In the genomic region with DNA sequence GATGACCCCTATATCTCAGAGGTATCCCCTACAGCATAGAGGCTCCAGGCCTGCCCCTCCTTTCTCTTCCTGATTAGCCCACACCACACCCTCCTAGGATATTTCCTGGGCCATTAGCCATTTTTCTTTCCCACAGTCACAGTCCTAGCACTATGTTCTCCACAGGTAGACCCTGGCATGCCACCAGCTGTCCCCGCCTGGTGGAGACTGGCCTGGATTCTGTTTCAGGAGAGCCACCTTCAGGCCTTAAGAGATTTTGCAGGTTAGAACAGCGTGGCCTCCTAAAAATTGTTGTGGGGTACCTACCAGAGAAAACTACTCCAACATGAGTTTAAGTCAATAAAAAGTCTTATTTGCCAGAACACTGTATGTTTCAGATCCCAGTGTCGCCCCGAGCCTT, we compare ENCODE assay signal across 10 mouse cellular contexts. TPM values are rescaled to one million over a fixed set of nuclear protein-coding genes. Genes with fewer than 3 reads are reported as not detected.
DNase-seq lines count a peak whose midpoint lies in the region; ATAC-seq and TF ChIP-seq lines count a peak whose summit lies in the region.
"Had no signal": no experiment of that assay in that cellular context is flagged by ENCODE, and none has a peak within 500 bp of the region (broad histone marks: within the 10 kb centered on the region; RNA-seq: fewer than 3 reads in every experiment).

No protein-coding gene starts in this region.

- no peak for TF ChIP-seq POLR2A in liver, adult 2 months (IDR thresholded peaks at IDR 0.05; ENCODE audit: extremely low read depth, insufficient read depth, low read length)

- no peaks in the 10 kb centered on the region for H3K27me3 ChIP-seq in liver, adult 2 months (ENCODE audit: control insufficient read depth, insufficient read depth, low read length)
- no peaks in the 10 kb centered on the region for H3K27me3 ChIP-seq in liver, embryonic 11.5 days (replicated peaks; ENCODE audit: control insufficient read depth, insufficient read depth, low read length)
- H3K27me3 ChIP-seq in intestine, embryonic 15.5 days (replicated peaks) = no peaks in the 10 kb centered on the region
- H3K27me3 ChIP-seq: forebrain, embryonic 15.5 days; midbrain, embryonic 12.5 days had no signal

- H3K79me2 ChIP-seq in liver, adult 2 months (ENCODE audit: control insufficient read depth, insufficient read depth, low read length) = no peaks in the 10 kb centered on the region

- no peak overlapping the region for H3K4me2 ChIP-seq in liver, embryonic 11.5 days
- H3K4me2 ChIP-seq in intestine, embryonic 15.5 days (replicated peaks) = peak overlapping the region; percentile 37; the same call in 1 of the 2 replicates
- H3K4me2 ChIP-seq: forebrain, embryonic 15.5 days; midbrain, embryonic 12.5 days had no signal

- no peaks in the 10 kb centered on the region for H3K36me3 ChIP-seq in liver, adult 2 months (ENCODE audit: control insufficient read depth, insufficient read depth, low read length)
- no peaks in the 10 kb centered on the region for H3K36me3 ChIP-seq in liver, embryonic 11.5 days (ENCODE audit: control insufficient read depth, insufficient read depth, low read length)
- no peaks in the 10 kb centered on the region for H3K36me3 ChIP-seq in intestine, embryonic 15.5 days
- H3K36me3 ChIP-seq: forebrain, embryonic 15.5 days; midbrain, embryonic 12.5 days had no signal

- H3K27ac ChIP-seq in liver, adult 2 months (replicated peaks; ENCODE audit: insufficient read depth, low read depth, low read length) = peak overlapping the region; percentile 63
- H3K27ac ChIP-seq in liver, embryonic 11.5 days (ENCODE audit: low read depth, low read length) = no peak overlapping the region
- peak overlapping the region; percentile 33 for H3K27ac ChIP-seq in intestine, embryonic 15.5 days
- H3K27ac ChIP-seq: forebrain, embryonic 15.5 days; midbrain, embryonic 12.5 days had no signal

- no peaks in the 10 kb centered on the region for H3K9me3 ChIP-seq in liver, embryonic 11.5 days (ENCODE audit: control insufficient read depth, low read length)
- H3K9me3 ChIP-seq in intestine, embryonic 15.5 days = no peaks in the 10 kb centered on the region
- H3K9me3 ChIP-seq: forebrain, embryonic 15.5 days; midbrain, embryonic 12.5 days had no signal

- H3K4me1 ChIP-seq in liver, adult 2 months (ENCODE audit: control insufficient read depth, insufficient read depth, low read length) = peaks cover 25% of the 10 kb centered on the region
- H3K4me1 ChIP-seq in liver, embryonic 11.5 days (replicated peaks; ENCODE audit: control insufficient read depth, insufficient read depth, low read length) = peaks cover 20% of the 10 kb centered on the region
- H3K4me1 ChIP-seq in intestine, embryonic 15.5 days (replicated peaks) = peaks cover 18% of the 10 kb centered on the region

- no peak; the same call in 1 of the 2 replicates for ATAC-seq in liver, embryonic 11.5 days (replicated peaks; ENCODE audit: low FRiP score)
- ATAC-seq in intestine, embryonic 15.5 days = peak; percentile 20; the same call in 1 of the 2 replicates
- ATAC-seq: forebrain, embryonic 15.5 days had no signal

- 46% methylated on average over 4 of the region's 4 CpGs for WGBS in liver, adult 2 months
- 59% methylated on average over 4 of the region's 4 CpGs for WGBS in liver, embryonic 11.5 days
- 55% methylated on average over 4 of the region's 4 CpGs for WGBS in intestine, embryonic 15.5 days

- peak overlapping the region; percentile 36; the same call in 1 of the 2 replicates for H3K9ac ChIP-seq in liver, adult 2 months (ENCODE audit: low read depth, low read length)
- no peak overlapping the region for H3K9ac ChIP-seq in liver, embryonic 11.5 days (ENCODE audit: low read depth, low read length)
- H3K9ac ChIP-seq in intestine, embryonic 15.5 days = 0 out of 2 replicates have a peak overlapping the region, but pooled peaks have one; percentile 8
- H3K9ac ChIP-seq: forebrain, embryonic 15.5 days; midbrain, embryonic 12.5 days had no signal

- peak; percentile 80 for TF ChIP-seq CTCF in liver, adult 2 months (IDR thresholded peaks at IDR 0.05; ENCODE audit: low read depth, low read length)

- DNase-seq in liver, adult 2 months (ENCODE audit: extremely low read depth, low read depth, low spot score) = peak; percentile 77
- no peak for DNase-seq in liver, embryonic 11.5 days (ENCODE audit: low spot score)
- DNase-seq in ZHBTc4 (ENCODE audit: low read depth, low spot score) = peak; percentile 46
- DNase-seq in lung, postnatal 14 days = peak; percentile 53
- no peak for DNase-seq in gastrocnemius, adult 18-20 months (ENCODE audit: low spot score)
- no peak for DNase-seq in thymus, postnatal 25 days
- no peak for DNase-seq in ovary, postnatal 14 days (ENCODE audit: low spot score)

- H3K4me3 ChIP-seq in liver, adult 2 months (ENCODE audit: insufficient read depth, low read depth, low read length) = no peak overlapping the region
- no peak overlapping the region for H3K4me3 ChIP-seq in liver, embryonic 11.5 days (ENCODE audit: low read depth, low read length)
- H3K4me3 ChIP-seq in intestine, embryonic 15.5 days (replicated peaks) = no peak overlapping the region
- H3K4me3 ChIP-seq: forebrain, embryonic 15.5 days; midbrain, embryonic 12.5 days had no signal

RNA-seq across cellular contexts. Expression of gene Slc25a10, which starts 15.3 kb away (rescaled TPM):
- total RNA-seq in liver, adult 2 months (2014; rRNA removed) = 121 and 135 TPM in 2 replicates
- 445 and 478 TPM in 2 replicates for polyA plus RNA-seq in liver, adult 2 months (2012; rRNA removed)
- 65.5 and 70.6 TPM in 2 replicates for polyA plus RNA-seq in liver, embryonic 11.5 days (2014; fragmentation: Nextera tagmentation; extraction: Ambion mirVana)
- polyA plus RNA-seq in intestine, embryonic 15.5 days (2015; fragmentation: Nextera tagmentation; extraction: Ambion mirVana) = 79.1 and 90.1 TPM in 2 replicates
- 1 to 10 TPM; 3.3 to 4.5 TPM for total RNA-seq in gastrocnemius, adult 18-20 months (2021)

RNA-seq across cellular contexts. Expression of gene Mrpl12, which starts 22.5 kb away (rescaled TPM):
- 43.6 and 46.6 TPM in 2 replicates for total RNA-seq in liver, adult 2 months (2014; rRNA removed)
- 221 and 232 TPM in 2 replicates for polyA plus RNA-seq in liver, adult 2 months (2012; rRNA removed)
- polyA plus RNA-seq in liver, embryonic 11.5 days (2014; fragmentation: Nextera tagmentation; extraction: Ambion mirVana) = 252 and 266 TPM in 2 replicates
- 222 and 231 TPM in 2 replicates for polyA plus RNA-seq in intestine, embryonic 15.5 days (2015; fragmentation: Nextera tagmentation; extraction: Ambion mirVana)
- 100 to 1,000 TPM; 130 to 136 TPM for total RNA-seq in gastrocnemius, adult 18-20 months (2021)

RNA-seq across cellular contexts. Expression of gene Gcgr, which starts 23.6 kb away (rescaled TPM):
- 135 and 143 TPM in 2 replicates for total RNA-seq in liver, adult 2 months (2014; rRNA removed)
- polyA plus RNA-seq in liver, adult 2 months (2012; rRNA removed) = 542 and 561 TPM in 2 replicates
- polyA plus RNA-seq in liver, embryonic 11.5 days (2014; fragmentation: Nextera tagmentation; extraction: Ambion mirVana) = 7.6 and 7.7 TPM in 2 replicates
- polyA plus RNA-seq in intestine, embryonic 15.5 days (2015; fragmentation: Nextera tagmentation; extraction: Ambion mirVana) = 0.58 and 0.67 TPM in 2 replicates
- under 1 TPM in 1 of 2 experiments, not detected in 1; 0.45 TPM for total RNA-seq in gastrocnemius, adult 18-20 months (2021)

RNA-seq across cellular contexts. Expression of gene Arl16, which starts 39.5 kb away (rescaled TPM):
- 9.5 and 9.6 TPM in 2 replicates for total RNA-seq in liver, adult 2 months (2014; rRNA removed)
- polyA plus RNA-seq in liver, adult 2 months (2012; rRNA removed) = 12.2 and 14.8 TPM in 2 replicates
- polyA plus RNA-seq in liver, embryonic 11.5 days (2014; fragmentation: Nextera tagmentation; extraction: Ambion mirVana) = 39.1 and 40.2 TPM in 2 replicates
- 34.7 and 36.5 TPM in 2 replicates for polyA plus RNA-seq in intestine, embryonic 15.5 days (2015; fragmentation: Nextera tagmentation; extraction: Ambion mirVana)
- total RNA-seq in gastrocnemius, adult 18-20 months (2021) = 1 to 10 TPM; 4.3 to 6.2 TPM

RNA-seq across cellular contexts. Expression of gene Mcrip1, which starts 42.6 kb away (rescaled TPM):
- 11.7 and 13.6 TPM in 2 replicates for total RNA-seq in liver, adult 2 months (2014; rRNA removed)
- polyA plus RNA-seq in liver, adult 2 months (2012; rRNA removed) = 36.8 and 44.4 TPM in 2 replicates
- 117 and 123 TPM in 2 replicates for polyA plus RNA-seq in liver, embryonic 11.5 days (2014; fragmentation: Nextera tagmentation; extraction: Ambion mirVana)
- polyA plus RNA-seq in intestine, embryonic 15.5 days (2015; fragmentation: Nextera tagmentation; extraction: Ambion mirVana) = 135 and 142 TPM in 2 replicates
- total RNA-seq in gastrocnemius, adult 18-20 months (2021) = 10 to 100 TPM; 18.4 to 22.7 TPM

Comparison
In these comparisons a context has a peak if more than half of its experiments do, and no peak if none do; other contexts are left out.
1. DNase-seq: peak in liver, adult 2 months (single experiment), ZHBTc4 (single experiment) and lung, postnatal 14 days (single experiment); none in liver, embryonic 11.5 days (single experiment), gastrocnemius, adult 18-20 months (single experiment), thymus, postnatal 25 days (single experiment) and ovary, postnatal 14 days (single experiment).
2. RNA of gene Gcgr, which starts 23.6 kb away (polyA plus RNA-seq): 542 to 561 TPM in liver, adult 2 months; 7.6 to 7.7 TPM in liver, embryonic 11.5 days and 0.58 to 0.67 TPM in intestine, embryonic 15.5 days; every median in the first group is over 10 times any median in the second.